Mouse (Mus musculus): Measurements from ENCODE around the gene Uso1. TPM values are rescaled to one million over a fixed set of nuclear protein-coding genes. Genes with fewer than 3 reads are reported as not detected.

Gene Uso1
- total RNA-seq, 2 experiments from 2014 or later, result 20.9 to 55.8 TPM

DNA sequence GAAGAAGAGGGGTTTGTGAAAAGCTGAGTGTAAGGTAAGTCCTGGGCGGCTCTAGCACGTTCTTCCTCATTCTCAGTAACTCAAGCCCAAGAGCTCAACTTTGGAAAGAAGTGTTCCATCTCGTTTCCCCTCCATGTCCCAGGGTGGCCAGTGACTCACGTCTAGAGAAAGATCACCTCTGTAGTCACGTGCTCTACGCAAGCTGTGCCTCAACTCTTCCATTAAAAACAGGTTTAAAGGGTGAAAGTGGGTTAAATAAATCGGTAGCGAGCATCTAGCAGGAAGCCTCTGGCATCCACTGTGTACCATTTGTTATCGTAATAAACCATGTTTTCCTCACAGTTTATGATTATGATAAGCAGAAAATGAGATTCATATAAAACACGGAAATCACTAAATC, 94.1 kb downstream of the Uso1 start:
- ATAC-seq (ENCODE audit: poor library complexity, severe bottlenecking), result no peak

DNA sequence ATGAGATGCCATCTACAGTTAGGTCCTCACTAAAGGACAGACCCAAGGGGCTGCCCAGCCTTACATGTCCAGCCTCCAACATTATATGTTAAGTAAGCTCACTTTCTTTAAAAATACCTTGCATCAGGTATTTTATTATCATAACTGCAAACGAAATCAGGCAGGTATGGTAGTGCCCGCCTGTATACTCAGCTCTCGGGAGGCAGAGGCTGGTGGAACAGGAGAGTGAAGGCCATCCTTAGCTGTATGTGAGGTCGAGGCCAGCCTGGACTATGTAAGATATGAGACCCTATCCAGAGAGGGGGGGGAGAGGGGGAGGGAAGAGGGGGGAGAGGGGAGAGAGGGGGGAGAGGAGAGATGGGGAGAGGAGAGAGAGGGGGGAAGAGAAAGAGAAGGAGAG, 95.6 kb downstream of the Uso1 start:
- ATAC-seq (ENCODE audit: poor library complexity, severe bottlenecking), result no peak

DNA sequence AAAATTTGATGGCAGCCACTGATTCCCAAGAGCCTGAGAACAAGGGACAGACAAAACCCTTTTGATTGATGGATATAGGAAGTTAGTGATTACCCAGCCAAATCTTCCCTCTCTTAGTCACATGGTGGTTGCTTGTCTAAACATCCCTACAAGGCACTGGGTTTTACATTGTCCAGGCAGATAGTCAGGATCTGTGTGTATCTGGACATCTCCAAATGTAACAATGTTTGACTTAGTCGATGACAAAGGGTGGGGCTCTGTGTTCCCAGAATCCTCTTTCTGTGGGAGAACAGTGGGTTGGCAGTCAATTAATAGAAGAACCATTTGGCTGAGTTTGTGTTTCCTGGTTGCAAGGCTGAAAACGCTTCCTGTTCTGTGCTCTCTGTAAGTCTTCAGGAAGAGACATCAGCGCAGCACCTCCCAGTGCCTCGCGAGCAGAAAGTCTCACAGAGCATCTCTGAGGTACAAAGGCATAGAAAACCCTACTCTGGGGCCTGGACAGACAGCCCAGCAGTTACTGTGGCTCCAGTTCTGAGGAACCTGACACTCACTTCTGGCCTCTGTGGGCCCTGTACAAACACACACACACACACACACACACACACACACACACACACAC, 97.3 kb downstream of the Uso1 start:
- no peak for ATAC-seq (ENCODE audit: poor library complexity, severe bottlenecking)

DNA sequence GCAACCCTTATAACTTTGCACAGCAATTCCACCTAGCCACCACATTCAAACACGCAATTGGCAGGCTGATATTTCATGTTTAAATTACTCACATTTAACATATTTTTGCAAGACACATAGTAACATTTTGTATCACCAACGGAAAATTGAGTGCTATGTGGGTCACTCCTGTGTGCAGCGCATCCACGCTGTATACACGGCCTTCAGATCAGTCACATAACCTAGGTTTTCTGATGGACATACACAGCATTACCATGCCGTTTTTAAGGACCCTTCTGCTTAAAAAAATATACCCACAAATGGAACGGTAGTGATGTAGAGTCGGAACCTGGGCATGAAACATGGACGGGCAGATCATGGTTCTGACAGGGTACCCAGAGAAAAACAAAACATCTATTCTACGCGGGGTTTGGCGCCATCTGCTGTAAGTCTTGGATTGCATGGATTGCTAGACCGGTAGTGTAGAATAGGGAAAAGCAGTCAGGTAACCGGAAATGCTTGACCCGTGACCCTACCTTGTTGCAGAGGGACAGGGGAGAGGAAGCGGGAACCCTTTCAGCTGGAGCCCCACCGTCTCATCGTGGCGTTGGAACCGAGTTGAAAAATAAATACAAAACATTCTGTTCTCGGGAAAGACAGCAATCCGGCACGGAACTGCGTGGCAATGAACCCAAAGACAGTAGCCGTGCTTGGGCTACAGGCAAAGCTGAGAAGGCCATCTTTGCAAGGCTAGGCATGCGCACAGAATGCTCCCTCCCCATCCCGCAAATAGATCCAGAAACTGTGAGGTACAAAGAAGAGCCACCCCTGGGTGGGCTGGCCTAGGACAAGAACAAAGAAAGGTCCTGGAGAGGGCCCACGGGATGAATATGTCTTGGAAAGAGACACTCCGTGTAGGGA, 101.8 kb downstream of the Uso1 start:
- ATAC-seq (ENCODE audit: poor library complexity, severe bottlenecking), result no peak

- no peak for ATAC-seq (ENCODE audit: poor library complexity, severe bottlenecking)
Measured at GRCm38 (mm10) chr5:92240769-92241168, 103.0 kb downstream of the Uso1 start.

DNA sequence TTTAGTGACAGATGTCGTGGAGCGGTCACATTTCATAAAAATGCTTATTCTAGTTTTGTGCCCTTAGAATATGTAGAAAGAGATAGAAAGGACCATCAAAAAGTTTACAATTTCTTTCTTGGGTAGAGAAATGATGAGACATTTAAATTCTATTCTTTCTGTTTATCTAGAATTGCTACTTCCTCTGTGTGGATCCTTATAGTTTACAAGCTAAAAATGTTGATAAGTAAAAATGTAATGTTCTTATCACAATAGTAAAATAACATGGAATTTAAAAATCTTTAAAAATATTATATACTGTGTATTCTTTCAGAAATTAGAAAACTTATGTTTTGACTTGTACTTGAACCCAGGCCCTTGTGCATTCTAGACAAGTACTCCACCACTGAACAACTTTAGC, 107.2 kb downstream of the Uso1 start:
- no peak for ATAC-seq (ENCODE audit: poor library complexity, severe bottlenecking)

- ATAC-seq (ENCODE audit: poor library complexity, severe bottlenecking), result peak; percentile 95
Measured at GRCm38 (mm10) chr5:92245483-92245882, 107.7 kb downstream of the Uso1 start.

DNA sequence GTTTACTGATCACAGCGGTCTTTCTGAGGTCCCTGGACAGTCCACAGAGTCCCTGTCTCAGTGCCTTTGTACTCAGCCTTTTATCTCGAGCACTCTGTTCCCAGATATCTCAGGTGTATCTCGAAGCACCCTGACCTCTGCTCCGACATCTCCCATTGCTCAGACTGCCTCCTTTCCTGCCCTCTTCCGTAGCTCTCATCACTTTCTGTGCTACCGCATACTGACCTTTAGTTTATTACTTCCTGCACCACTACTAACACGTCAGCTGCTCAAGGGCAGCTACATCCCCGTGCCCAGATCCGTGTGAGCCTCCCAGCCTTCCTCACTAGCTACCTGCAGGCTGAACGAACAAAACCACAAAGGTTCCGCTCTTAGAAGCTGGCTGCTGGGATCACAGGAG, 110.9 kb downstream of the Uso1 start:
- no peak for ATAC-seq (ENCODE audit: poor library complexity, severe bottlenecking)

GRCm38 (mm10) chr5:92252031-92252430, 114.3 kb downstream of the Uso1 start:
- ATAC-seq (ENCODE audit: poor library complexity, severe bottlenecking), result no peak

Other genes with a start within 250 kb of the Uso1 start
- 117 and 137 TPM in 2 replicates for gene Rchy1, start 174.9 kb upstream of the Uso1 start, total RNA-seq (2015)
- gene Rchy1, start 174.9 kb upstream of the Uso1 start, total RNA-seq (2017), result 80.1 and 92.6 TPM in 2 replicates
- gene Odaph, start 150.5 kb upstream of the Uso1 start, total RNA-seq (2015), result not detected in 2 replicates
- gene Odaph, start 150.5 kb upstream of the Uso1 start, total RNA-seq (2017), result not detected in 2 replicates
- gene Cdkl2, start 94.1 kb upstream of the Uso1 start, total RNA-seq (2015), result 0.84 TPM in 1 of 2 replicates, not detected in the other
- 0.20 and 0.95 TPM in 2 replicates for gene Cdkl2, start 94.1 kb upstream of the Uso1 start, total RNA-seq (2017)
- 79.8 and 83.1 TPM in 2 replicates for gene G3bp2, start 54.2 kb upstream of the Uso1 start, total RNA-seq (2015)
- 107 and 112 TPM in 2 replicates for gene G3bp2, start 54.2 kb upstream of the Uso1 start, total RNA-seq (2017)
- not detected in 2 replicates for gene U90926, start 77.5 kb downstream of the Uso1 start, total RNA-seq (2015)
- not detected in 2 replicates for gene U90926, start 77.5 kb downstream of the Uso1 start, total RNA-seq (2017)
- gene Ppef2, start 118.3 kb downstream of the Uso1 start, total RNA-seq (2015), result 4.7 and 5.5 TPM in 2 replicates
- 2.7 TPM in 2 replicates for gene Ppef2, start 118.3 kb downstream of the Uso1 start, total RNA-seq (2017)
- 310 and 351 TPM in 2 replicates for gene Naaa, start 140.2 kb downstream of the Uso1 start, total RNA-seq (2015)
- gene Naaa, start 140.2 kb downstream of the Uso1 start, total RNA-seq (2017), result 171 and 196 TPM in 2 replicates
- 21.6 and 32.1 TPM in 2 replicates for gene Sdad1, start 172.5 kb downstream of the Uso1 start, total RNA-seq (2015)
- 38.3 and 50.1 TPM in 2 replicates for gene Sdad1, start 172.5 kb downstream of the Uso1 start, total RNA-seq (2017)
- gene Cxcl9, start 190.1 kb downstream of the Uso1 start, total RNA-seq (2015), result 0.14 and 0.45 TPM in 2 replicates
- gene Cxcl9, start 190.1 kb downstream of the Uso1 start, total RNA-seq (2017), result 0.61 and 10.7 TPM in 2 replicates
- not detected in 2 replicates for gene Art3, start 193.9 kb downstream of the Uso1 start, total RNA-seq (2015)
- gene Art3, start 193.9 kb downstream of the Uso1 start, total RNA-seq (2017), result not detected in 2 replicates
- 27.7 and 36.5 TPM in 2 replicates for gene Cxcl10, start 211.0 kb downstream of the Uso1 start, total RNA-seq (2015)
- 7.3 and 7.4 TPM in 2 replicates for gene Cxcl10, start 211.0 kb downstream of the Uso1 start, total RNA-seq (2017)